Mouse (Mus musculus): ENCODE results near the gene Itga9.

GRCm38 (mm10) chr9:118846766-118847165 is 240.3 kb downstream of the Itga9 start:
- TF ChIP-seq CTCF (IDR thresholded peaks at IDR 0.05; ENCODE audit: borderline replicate concordance, insufficient read depth, low read depth, low read length) (no peak), POLR2A (IDR thresholded peaks at IDR 0.05; ENCODE audit: borderline replicate concordance, insufficient read depth, low read length) (no peak)
